Mouse (Mus musculus) forebrain, postnatal 0 days (tissue): Measurements from ENCODE around the gene Cdc42ep2. TPM values are rescaled to one million over a fixed set of nuclear protein-coding genes. Genes with fewer than 3 reads are reported as not detected.

Experiments used
- ATAC-seq: fragments of 200-750 bp; cut with Nextera tagmentation; 2 replicates; pipeline ENCODE4 v1.8.0; 2017; ENCODE audit warnings: mild to moderate bottlenecking, moderate library complexity
- DNase-seq: peaks from one replicate; pipeline ENCODE4 v3.0.0-alpha.2; 2015
- H3K27ac ChIP-seq: fragments of 300-500 bp; sonication (generic); 2 replicates; pipeline ENCODE4 v1.5.1; 2014; ENCODE audit warnings: low read depth, mild to moderate bottlenecking, antibody characterized with exemption, low read length, moderate library complexity, mixed read lengths
- H3K27me3 ChIP-seq: fragments of 300-500 bp; sonication (generic); 2 replicates; pipeline ENCODE4 v1.6.1; 2014; ENCODE audit warnings: mild to moderate bottlenecking, low read length, mixed read lengths; ENCODE audit not compliant: insufficient read depth
- H3K36me3 ChIP-seq: fragments of 300-500 bp; sonication (generic); 2 replicates; pipeline ENCODE4 v1.6.1; 2014; ENCODE audit warnings: mild to moderate bottlenecking, moderate library complexity; ENCODE audit not compliant: insufficient read depth
- H3K4me1 ChIP-seq: fragments of 300-500 bp; sonication (generic); 2 replicates; pipeline ENCODE4 v1.6.1; 2014; ENCODE audit warnings: antibody characterized with exemption; ENCODE audit not compliant: insufficient read depth
- H3K4me2 ChIP-seq: fragments of 300-500 bp; sonication (generic); 2 replicates; pipeline ENCODE4 v1.6.1; 2014; ENCODE audit warnings: low read depth, mild to moderate bottlenecking, moderate library complexity
- H3K4me3 ChIP-seq: fragments of 300-500 bp; sonication (generic); 2 replicates; pipeline ENCODE4 v1.5.1; 2014; ENCODE audit warnings: low read depth, low read length, mixed read lengths
- H3K9ac ChIP-seq: fragments of 300-500 bp; sonication (generic); 2 replicates; pipeline ENCODE4 v1.6.1; 2014; ENCODE audit warnings: mild to moderate bottlenecking
- H3K9me3 ChIP-seq: fragments of 300-500 bp; sonication (generic); 2 replicates; pipeline ENCODE4 v1.6.1; 2016; ENCODE audit warnings: low read length
- CTCF ChIP-seq: sonication (generic); IDR thresholded peaks from 2 replicates; pipeline ENCODE4 v1.5.1; 2016; ENCODE audit warnings: antibody characterized with exemption, control low read depth, low read depth
- WGBS: fragments of 180-500 bp; shearing (Covaris S2); extraction: QIAGEN DNeasy Blood & Tissue Kit; methylation state at CpG from one replicate; pipeline ENCODE4 v1.1.7; 2014; 5-methylcytosine and 5-hydroxymethylcytosine counted together
- polyA plus RNA-seq: library from polyadenylated mRNA; unstranded; fragments of >200 nt; fragmentation: Nextera tagmentation; extraction: Ambion mirVana; gene quantifications from 2 replicates; pipeline ENCODE4 v1.2.1, GENCODE M21; 2015
- total RNA-seq: library from RNA; depleted of rRNA; stranded (reverse); fragments of >200 nt; gene quantifications from 2 replicates; pipeline ENCODE4 v1.2.3, GENCODE M21; 2014

Gene Cdc42ep2
- total and polyA plus RNA-seq, 2 experiments from 2014 or later: 13.3 to 15.6 TPM

DNA sequence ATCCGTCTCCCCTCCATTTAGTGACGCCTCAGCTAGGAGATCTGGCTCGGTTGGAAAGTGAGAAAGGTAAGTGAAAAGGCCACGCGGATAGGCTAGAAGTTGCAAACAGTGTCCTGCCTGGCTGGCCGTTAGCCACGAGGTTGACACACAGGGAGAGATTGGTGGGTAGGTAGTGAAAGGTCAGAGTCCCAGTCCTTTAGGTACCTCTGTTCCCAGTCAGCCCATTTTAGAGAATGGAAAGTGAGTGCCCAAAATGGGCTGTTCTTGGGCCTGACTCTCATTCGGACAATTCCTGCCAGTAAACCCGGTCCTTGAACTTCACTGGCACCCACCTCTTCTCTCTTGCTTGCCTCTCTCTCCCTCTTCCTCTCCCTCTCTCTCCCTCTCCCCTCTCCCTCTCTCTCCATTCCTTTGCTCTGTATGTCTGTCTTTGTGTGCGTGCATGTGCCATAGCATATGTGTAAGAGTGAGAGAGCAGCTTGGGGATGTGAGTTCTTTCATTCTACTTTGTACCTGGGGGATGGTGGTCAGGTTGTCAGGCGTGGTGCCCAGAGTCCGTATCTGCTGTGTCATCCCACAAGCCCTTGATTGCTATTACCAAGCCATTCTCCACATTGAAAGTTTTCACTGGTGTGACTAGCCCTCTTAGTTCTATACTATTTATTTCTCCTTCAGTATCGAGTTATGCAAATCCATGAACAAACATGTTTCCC lies 11.5 kb downstream of the Cdc42ep2 start, which contains the start of gene Dpf2:
Dpf2 (minus strand) TSS at position 4 of the 713 bp plus-strand sequence.
- 0 out of 2 replicates have a peak, but pooled peaks have one; percentile 1 for TF ChIP-seq CTCF
- 21% methylated on average over 13 of the region's 13 CpGs for WGBS
- Histone ChIP-seq H3K4me1 (peaks cover 19% of the 10 kb centered on the region), H3K4me3 (peak within 1 kb of the TSS; percentile 93), H3K27me3 (no peaks in the 10 kb centered on the region), H3K27ac (peak within 1 kb of the TSS; percentile 83), H3K9me3 (no peaks in the 10 kb centered on the region), H3K9ac (peak within 1 kb of the TSS; percentile 77), H3K4me2 (peak within 1 kb of the TSS; percentile 90), H3K36me3 (peaks cover 10% of the 10 kb centered on the region)
- no peak for DNase-seq
- ATAC-seq: no peak

DNA sequence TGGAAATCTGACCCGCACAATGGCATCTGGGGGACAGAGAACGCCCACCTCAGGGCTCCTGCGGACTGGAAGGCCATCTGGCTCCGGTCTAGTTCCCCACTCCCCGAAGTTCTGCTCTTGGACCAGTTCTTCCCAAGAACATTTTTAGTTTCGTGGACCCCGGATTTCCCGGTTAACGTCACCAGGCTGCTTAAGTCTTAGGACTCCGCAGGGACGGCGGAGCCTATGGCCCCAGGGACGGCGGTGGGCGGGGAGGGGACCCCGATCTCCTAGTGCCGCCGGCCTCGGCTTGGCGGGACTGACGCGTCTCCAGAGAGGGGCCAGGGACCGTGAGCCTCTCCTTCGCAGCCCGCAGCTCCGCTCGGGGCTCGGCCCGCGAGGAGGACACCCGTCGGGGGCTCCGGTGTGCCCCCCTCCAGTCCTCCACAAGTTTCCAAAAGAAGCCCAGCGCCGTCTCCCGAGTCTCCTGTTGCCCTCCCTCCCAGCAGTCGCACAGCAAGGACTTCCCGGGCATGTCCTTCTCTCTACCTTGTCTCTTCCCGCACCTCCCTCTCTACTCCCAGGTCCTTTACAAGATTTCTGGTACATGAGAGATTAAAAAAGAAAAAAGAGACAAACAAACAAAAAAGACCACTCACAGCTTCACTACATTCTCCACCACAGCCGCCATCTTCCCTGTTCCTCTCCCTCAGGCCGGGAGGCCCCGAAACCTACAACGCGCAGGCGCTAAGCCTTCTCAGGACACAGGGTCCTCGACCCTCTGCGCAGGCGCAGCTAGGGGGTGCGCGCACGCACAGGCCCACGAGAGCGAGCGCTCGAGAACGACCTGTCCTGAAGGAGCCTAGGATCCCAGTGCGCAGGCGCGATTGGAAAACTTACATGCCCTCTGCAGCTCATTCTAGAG lies 12.3 kb downstream of the Cdc42ep2 start:
- H3K36me3 ChIP-seq: peaks cover 4% of the 10 kb centered on the region
- H3K27me3 ChIP-seq: no peaks in the 10 kb centered on the region
- H3K9ac ChIP-seq: peak overlapping the region; percentile 77
- WGBS: 2% methylated on average over 59 of the region's 59 CpGs
- TF ChIP-seq CTCF: peak; percentile 47
- peak overlapping the region; percentile 93 for H3K4me3 ChIP-seq
- H3K4me1 ChIP-seq: peaks cover 19% of the 10 kb centered on the region
- no peaks in the 10 kb centered on the region for H3K9me3 ChIP-seq
- peak overlapping the region; percentile 90 for H3K4me2 ChIP-seq
- DNase-seq: peak; percentile 100
- H3K27ac ChIP-seq: peak overlapping the region; percentile 83
- ATAC-seq: peak; percentile 97

DNA sequence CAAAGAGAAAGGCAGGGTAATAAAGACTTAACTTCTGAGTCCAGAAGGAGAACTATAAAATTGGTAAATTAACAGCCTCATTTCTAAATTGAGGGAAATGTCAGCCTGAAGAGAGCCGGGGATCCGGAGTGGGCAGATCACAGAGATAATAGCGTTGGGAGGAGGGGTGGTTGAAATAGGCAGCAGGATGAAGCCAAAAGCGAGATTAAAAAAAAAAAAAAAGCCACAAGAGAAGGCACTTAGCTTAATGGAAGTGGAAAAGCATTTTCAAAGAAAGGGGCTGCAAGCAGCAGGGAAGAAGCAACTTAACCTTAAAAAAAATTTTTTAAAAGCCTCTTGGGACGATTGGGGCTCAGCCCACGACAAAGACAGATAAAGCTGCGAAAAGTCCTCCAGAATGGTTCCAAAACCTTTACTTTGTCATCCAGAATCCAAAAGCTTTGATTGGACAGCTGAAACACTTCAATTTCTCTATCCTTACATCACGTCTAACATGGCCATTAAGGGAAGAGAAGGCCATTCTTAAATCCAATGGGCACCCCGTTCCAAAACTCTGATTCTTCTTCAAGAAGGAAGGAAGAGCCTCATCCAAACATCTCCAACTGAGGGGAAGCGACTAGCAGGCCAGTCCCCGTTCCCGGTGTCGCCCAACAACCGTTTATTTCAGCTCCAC lies 13.1 kb downstream of the Cdc42ep2 start:
- H3K27me3 ChIP-seq: no peaks in the 10 kb centered on the region
- peak overlapping the region; percentile 77 for H3K9ac ChIP-seq
- ATAC-seq (no peak), DNase-seq (no peak)
- peak overlapping the region; percentile 83; the same call in 1 of the 2 replicates for H3K27ac ChIP-seq
- peaks cover 4% of the 10 kb centered on the region for H3K36me3 ChIP-seq
- H3K4me1 ChIP-seq: peaks cover 19% of the 10 kb centered on the region
- peak overlapping the region; percentile 90 for H3K4me2 ChIP-seq
- H3K4me3 ChIP-seq: peak overlapping the region; percentile 93
- H3K9me3 ChIP-seq: no peaks in the 10 kb centered on the region
- TF ChIP-seq CTCF: no peak
- WGBS: 3% methylated on average over 14 of the region's 14 CpGs

DNA sequence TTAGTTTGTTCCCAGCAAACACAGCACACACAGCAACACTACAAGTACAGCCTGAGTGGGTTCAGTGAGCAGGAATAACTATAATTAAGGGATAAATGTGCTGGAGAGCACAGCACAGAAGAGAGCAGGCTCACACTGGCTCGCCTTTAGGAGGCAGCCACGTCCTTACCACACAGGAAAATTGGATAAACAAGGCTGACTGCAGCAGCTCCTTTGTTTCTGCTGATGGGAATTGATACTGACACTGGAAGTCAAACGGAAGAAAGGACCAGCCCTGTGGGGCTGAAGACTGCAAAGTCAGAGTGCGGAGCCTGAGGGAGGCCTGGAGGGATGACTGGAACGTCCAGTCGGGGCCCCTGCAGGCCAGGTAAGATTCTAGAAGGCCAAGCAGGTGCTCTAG lies 14.4 kb downstream of the Cdc42ep2 start:
- H3K27me3 ChIP-seq: no peaks in the 10 kb centered on the region
- 0 out of 2 replicates have a peak overlapping the region, but pooled peaks have one; percentile 4 for H3K9ac ChIP-seq
- DNase-seq (no peak), ATAC-seq (no peak)
- H3K4me1 ChIP-seq: peaks cover 19% of the 10 kb centered on the region
- no peak overlapping the region for H3K4me3 ChIP-seq
- WGBS: 46% methylated on average over 6 of the region's 6 CpGs
- peak overlapping the region; percentile 90; the same call in 1 of the 2 replicates for H3K4me2 ChIP-seq
- H3K27ac ChIP-seq: no peak overlapping the region
- no peak for TF ChIP-seq CTCF
- H3K9me3 ChIP-seq: no peaks in the 10 kb centered on the region
- peaks cover 17% of the 10 kb centered on the region for H3K36me3 ChIP-seq

DNA sequence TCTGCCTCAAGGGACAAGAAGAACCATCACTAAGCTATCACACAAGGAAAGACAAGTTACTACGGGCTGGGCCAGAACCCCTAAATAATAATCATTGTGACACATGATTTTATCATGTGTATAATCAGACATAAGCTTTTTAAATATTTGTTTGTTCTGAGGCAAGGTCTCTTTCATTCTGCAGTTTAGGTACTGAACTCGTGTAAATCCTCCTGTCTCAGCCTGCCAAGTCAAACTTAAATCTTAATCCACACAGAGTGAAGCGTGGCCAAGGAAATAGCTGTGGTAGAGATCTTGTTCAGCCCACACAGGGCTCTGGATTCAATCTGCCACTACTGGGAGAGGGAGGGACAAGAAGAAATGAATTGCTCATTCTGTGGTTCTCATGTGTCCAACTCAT lies 17.3 kb downstream of the Cdc42ep2 start:
- no peaks in the 10 kb centered on the region for H3K27me3 ChIP-seq
- DNase-seq: no peak
- H3K9me3 ChIP-seq: no peaks in the 10 kb centered on the region
- no peak overlapping the region for H3K4me3 ChIP-seq
- 94% methylated on average over 3 of the region's 3 CpGs for WGBS
- peaks cover 19% of the 10 kb centered on the region for H3K4me1 ChIP-seq
- H3K9ac ChIP-seq: no peak overlapping the region
- no peak for ATAC-seq
- no peak for TF ChIP-seq CTCF
- H3K27ac ChIP-seq: no peak overlapping the region
- no peak overlapping the region for H3K4me2 ChIP-seq
- H3K36me3 ChIP-seq: peaks cover 47% of the 10 kb centered on the region

DNA sequence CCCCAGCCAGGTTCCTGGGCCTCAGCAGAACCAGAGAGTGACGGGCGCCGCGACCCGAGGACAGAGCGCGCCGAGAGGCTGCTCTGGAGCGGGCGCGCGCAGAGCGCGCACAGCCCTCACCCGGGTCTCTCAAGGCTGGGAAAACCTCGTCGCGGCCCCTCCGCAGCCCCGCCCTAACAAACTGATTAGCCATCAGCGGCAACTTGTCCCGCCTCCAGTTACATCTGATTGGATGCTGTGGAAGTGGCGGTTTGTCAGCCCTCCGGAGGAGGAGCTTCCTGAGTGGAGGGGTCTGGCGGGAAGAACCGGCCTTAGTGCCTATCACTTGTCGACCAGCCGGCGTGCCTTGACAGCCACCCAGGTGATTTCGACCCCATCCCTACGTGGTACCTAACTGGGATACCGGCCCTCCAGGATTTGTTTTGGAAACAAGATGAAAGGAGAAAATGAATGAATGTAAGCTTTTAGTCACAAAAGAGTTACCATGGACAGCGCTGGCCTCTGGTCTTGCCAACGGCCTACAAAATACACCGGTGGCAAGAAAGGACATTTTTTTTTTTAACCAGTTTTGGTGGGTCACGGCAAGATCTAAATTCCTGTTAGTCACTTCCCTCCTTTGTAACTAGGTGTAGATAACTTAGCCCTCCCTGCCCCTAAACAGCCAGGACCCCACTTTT lies 30.5 kb downstream of the Cdc42ep2 start, which contains the start of gene Tigd3:
Tigd3 (minus strand) TSS at position 148 of the 677 bp plus-strand sequence.
- H3K9ac ChIP-seq: peak within 1 kb of the TSS; percentile 79

More for the DNA sequence above, 30.5 kb downstream of the Cdc42ep2 start, which contains the start of gene Tigd3:
- ATAC-seq (peak; percentile 99), DNase-seq (peak; percentile 97)
- TF ChIP-seq CTCF: no peak
- 4% methylated on average over 35 of the region's 36 CpGs for WGBS
- Histone ChIP-seq H3K27ac (peak within 1 kb of the TSS; percentile 71), H3K36me3 (peaks cover 21% of the 10 kb centered on the region), H3K4me2 (peak within 1 kb of the TSS; percentile 74), H3K4me1 (peaks cover 11% of the 10 kb centered on the region), H3K9me3 (no peaks in the 10 kb centered on the region), H3K27me3 (no peaks in the 10 kb centered on the region), H3K4me3 (peak within 1 kb of the TSS; percentile 71)
